In genomic region chr14:54870861-54871260, GRCm38 (mm10) we compare ENCODE assay signal across 10 mouse cellular contexts. TPM values are rescaled to one million over a fixed set of nuclear protein-coding genes. Genes with fewer than 3 reads are reported as not detected.
DNase-seq lines count a peak whose midpoint lies in the region; ATAC-seq and TF ChIP-seq lines count a peak whose summit lies in the region.
"Had no signal": no experiment of that assay in that cellular context is flagged by ENCODE, and none has a peak within 500 bp of the region (broad histone marks: within the 10 kb centered on the region; RNA-seq: fewer than 3 reads in every experiment).

Gene Homez, minus strand, starts transcription at chr14:54870961.

- H3K4me1 ChIP-seq in forebrain, embryonic 10.5 days = peaks cover 6% of the 10 kb centered on the region
- peaks cover 3% of the 10 kb centered on the region; the same call in 1 of the 2 replicates for H3K4me1 ChIP-seq in forebrain, postnatal 0 days (ENCODE audit: insufficient read depth)
- H3K4me1 ChIP-seq in midbrain, embryonic 10.5 days = peaks cover 6% of the 10 kb centered on the region
- H3K4me1 ChIP-seq in midbrain, postnatal 0 days (ENCODE audit: insufficient read depth, low read length) = no peaks in the 10 kb centered on the region
- peaks cover 6% of the 10 kb centered on the region for H3K4me1 ChIP-seq in hindbrain, embryonic 16.5 days (ENCODE audit: control insufficient read depth, insufficient read depth, low read depth, low read length)
- peaks cover 8% of the 10 kb centered on the region for H3K4me1 ChIP-seq in neural tube, embryonic 13.5 days (replicated peaks)

- 93% methylated on average over 5 of the region's 5 CpGs for WGBS in forebrain, embryonic 10.5 days
- 91% methylated on average over 5 of the region's 5 CpGs for whole genome bisulfite sequencing in forebrain, postnatal 0 days
- WGBS in midbrain, embryonic 10.5 days = 89% methylated on average over 5 of the region's 5 CpGs
- WGBS in midbrain, postnatal 0 days = 88% methylated on average over 5 of the region's 5 CpGs
- 88% methylated on average over 5 of the region's 5 CpGs for WGBS in hindbrain, embryonic 16.5 days
- 87% methylated on average over 5 of the region's 5 CpGs for WGBS in neural tube, embryonic 13.5 days

- H3K27me3 ChIP-seq in forebrain, embryonic 10.5 days (ENCODE audit: poor library complexity, severe bottlenecking) = peaks cover 9% of the 10 kb centered on the region; the same call in 1 of the 2 replicates
- no peaks in the 10 kb centered on the region for H3K27me3 ChIP-seq in forebrain, postnatal 0 days (ENCODE audit: insufficient read depth, low read length)
- peaks cover 8% of the 10 kb centered on the region; the same call in 1 of the 2 replicates for H3K27me3 ChIP-seq in midbrain, embryonic 10.5 days (ENCODE audit: low read depth, poor library complexity, severe bottlenecking)
- no peaks in the 10 kb centered on the region for H3K27me3 ChIP-seq in midbrain, postnatal 0 days (ENCODE audit: insufficient read depth, low read length)
- no peaks in the 10 kb centered on the region for H3K27me3 ChIP-seq in hindbrain, embryonic 16.5 days (replicated peaks; ENCODE audit: control insufficient read depth, insufficient read depth, low read length)
- no peaks in the 10 kb centered on the region for H3K27me3 ChIP-seq in neural tube, embryonic 13.5 days

- no peaks in the 10 kb centered on the region for H3K9me3 ChIP-seq in forebrain, embryonic 10.5 days
- no peaks in the 10 kb centered on the region for H3K9me3 ChIP-seq in forebrain, postnatal 0 days (ENCODE audit: low read length)
- H3K9me3 ChIP-seq in midbrain, embryonic 10.5 days (replicated peaks) = no peaks in the 10 kb centered on the region
- H3K9me3 ChIP-seq in midbrain, postnatal 0 days (ENCODE audit: low read length) = no peaks in the 10 kb centered on the region
- H3K9me3 ChIP-seq in hindbrain, embryonic 16.5 days (ENCODE audit: control insufficient read depth, low read length) = no peaks in the 10 kb centered on the region
- no peaks in the 10 kb centered on the region for H3K9me3 ChIP-seq in neural tube, embryonic 13.5 days

- H3K4me3 ChIP-seq in forebrain, embryonic 10.5 days = no peak within 1 kb of the TSS
- H3K4me3 ChIP-seq in forebrain, postnatal 0 days (ENCODE audit: low read depth, low read length) = no peak within 1 kb of the TSS
- no peak within 1 kb of the TSS for H3K4me3 ChIP-seq in midbrain, embryonic 10.5 days
- H3K4me3 ChIP-seq in midbrain, postnatal 0 days (ENCODE audit: low read depth, low read length) = no peak within 1 kb of the TSS
- no peak within 1 kb of the TSS for H3K4me3 ChIP-seq in hindbrain, embryonic 16.5 days (ENCODE audit: low read length)
- H3K4me3 ChIP-seq in neural tube, embryonic 13.5 days = no peak within 1 kb of the TSS

- no peak for ATAC-seq in forebrain, postnatal 0 days
- no peak for ATAC-seq in midbrain, postnatal 0 days (ENCODE audit: low FRiP score)
- ATAC-seq in hindbrain, embryonic 16.5 days = no peak
- ATAC-seq in neural tube, embryonic 13.5 days (ENCODE audit: low read depth) = no peak

- H3K4me2 ChIP-seq in forebrain, postnatal 0 days (ENCODE audit: low read depth) = no peak within 1 kb of the TSS
- no peak within 1 kb of the TSS for H3K4me2 ChIP-seq in midbrain, postnatal 0 days (ENCODE audit: low read depth, low read length, poor library complexity, severe bottlenecking)
- no peak within 1 kb of the TSS for H3K4me2 ChIP-seq in hindbrain, embryonic 16.5 days (ENCODE audit: low read length)
- H3K4me2 ChIP-seq in neural tube, embryonic 13.5 days = no peak within 1 kb of the TSS

- H3K27ac ChIP-seq in forebrain, embryonic 10.5 days = no peak within 1 kb of the TSS
- H3K27ac ChIP-seq in forebrain, postnatal 0 days (ENCODE audit: low read depth, low read length) = no peak within 1 kb of the TSS
- no peak within 1 kb of the TSS for H3K27ac ChIP-seq in midbrain, embryonic 10.5 days (replicated peaks)
- H3K27ac ChIP-seq in midbrain, postnatal 0 days (ENCODE audit: low read depth, low read length) = no peak within 1 kb of the TSS
- no peak within 1 kb of the TSS for H3K27ac ChIP-seq in hindbrain, embryonic 16.5 days (ENCODE audit: low read depth, low read length)
- H3K27ac ChIP-seq in neural tube, embryonic 13.5 days (replicated peaks) = no peak within 1 kb of the TSS

- DNase-seq in forebrain, embryonic 10.5 days (ENCODE audit: extremely low spot score, low spot score) = no peak
- DNase-seq in forebrain, postnatal 0 days = no peak
- no peak for DNase-seq in midbrain, embryonic 10.5 days (ENCODE audit: low spot score)
- DNase-seq in midbrain, postnatal 0 days (ENCODE audit: low spot score) = no peak
- no peak for DNase-seq in urinary bladder, adult 2 months (ENCODE audit: low spot score)
- no peak for DNase-seq in spleen, adult 18-20 months
- DNase-seq: cerebellum, postnatal 10 days; kidney, adult 2 months had no signal

- no peak within 1 kb of the TSS for H3K9ac ChIP-seq in forebrain, postnatal 0 days
- H3K9ac ChIP-seq in midbrain, postnatal 0 days (replicated peaks; ENCODE audit: low read length, poor library complexity, severe bottlenecking) = no peak within 1 kb of the TSS
- H3K9ac ChIP-seq in hindbrain, embryonic 16.5 days (ENCODE audit: low read depth, low read length) = no peak within 1 kb of the TSS
- no peak within 1 kb of the TSS for H3K9ac ChIP-seq in neural tube, embryonic 13.5 days

- no peak for TF ChIP-seq CTCF in forebrain, postnatal 0 days (IDR thresholded peaks at IDR 0.05; ENCODE audit: low read depth)
- no peak for TF ChIP-seq CTCF in midbrain, postnatal 0 days (IDR thresholded peaks at IDR 0.05)

- no peaks in the 10 kb centered on the region for H3K36me3 ChIP-seq in forebrain, embryonic 10.5 days (replicated peaks)
- peaks cover 3% of the 10 kb centered on the region; the same call in 1 of the 2 replicates for H3K36me3 ChIP-seq in forebrain, postnatal 0 days (ENCODE audit: insufficient read depth)
- no peaks in the 10 kb centered on the region for H3K36me3 ChIP-seq in midbrain, embryonic 10.5 days
- H3K36me3 ChIP-seq in midbrain, postnatal 0 days (ENCODE audit: insufficient read depth, low read length) = no peaks in the 10 kb centered on the region; the same call in 1 of the 2 replicates
- no peaks in the 10 kb centered on the region for H3K36me3 ChIP-seq in hindbrain, embryonic 16.5 days (ENCODE audit: control insufficient read depth, insufficient read depth, low read length)
- H3K36me3 ChIP-seq in neural tube, embryonic 13.5 days = no peaks in the 10 kb centered on the region

RNA-seq across cellular contexts. Expression of gene Homez, which starts in this region (rescaled TPM):
- 24.0 and 29.5 TPM in 2 replicates for polyA plus RNA-seq in forebrain, embryonic 10.5 days (2016; fragmentation: Nextera tagmentation; extraction: Ambion mirVana)
- total RNA-seq in forebrain, postnatal 0 days (2014; rRNA removed) = 7.1 and 7.2 TPM in 2 replicates
- 2.7 and 6.9 TPM in 2 replicates for polyA plus RNA-seq in forebrain, postnatal 0 days (2015; fragmentation: Nextera tagmentation; extraction: Ambion mirVana)
- 25.7 and 26.8 TPM in 2 replicates for polyA plus RNA-seq in midbrain, embryonic 10.5 days (2016; fragmentation: Nextera tagmentation; extraction: Ambion mirVana)
- 6.9 and 9.4 TPM in 2 replicates for total RNA-seq in midbrain, postnatal 0 days (2014; rRNA removed)
- 8.0 and 9.6 TPM in 2 replicates for polyA plus RNA-seq in midbrain, postnatal 0 days (2015; fragmentation: Nextera tagmentation; extraction: Ambion mirVana)
- polyA plus RNA-seq in hindbrain, embryonic 16.5 days (2015; fragmentation: Nextera tagmentation; extraction: Ambion mirVana) = 11.2 and 12.9 TPM in 2 replicates
- 12.8 and 13.6 TPM in 2 replicates for polyA plus RNA-seq in neural tube, embryonic 13.5 days (2015; fragmentation: Nextera tagmentation; extraction: Ambion mirVana)
- polyA plus RNA-seq in urinary bladder, adult 2 months (2012; rRNA removed) = 5.0 and 6.4 TPM in 2 replicates
